In the genomic region with DNA sequence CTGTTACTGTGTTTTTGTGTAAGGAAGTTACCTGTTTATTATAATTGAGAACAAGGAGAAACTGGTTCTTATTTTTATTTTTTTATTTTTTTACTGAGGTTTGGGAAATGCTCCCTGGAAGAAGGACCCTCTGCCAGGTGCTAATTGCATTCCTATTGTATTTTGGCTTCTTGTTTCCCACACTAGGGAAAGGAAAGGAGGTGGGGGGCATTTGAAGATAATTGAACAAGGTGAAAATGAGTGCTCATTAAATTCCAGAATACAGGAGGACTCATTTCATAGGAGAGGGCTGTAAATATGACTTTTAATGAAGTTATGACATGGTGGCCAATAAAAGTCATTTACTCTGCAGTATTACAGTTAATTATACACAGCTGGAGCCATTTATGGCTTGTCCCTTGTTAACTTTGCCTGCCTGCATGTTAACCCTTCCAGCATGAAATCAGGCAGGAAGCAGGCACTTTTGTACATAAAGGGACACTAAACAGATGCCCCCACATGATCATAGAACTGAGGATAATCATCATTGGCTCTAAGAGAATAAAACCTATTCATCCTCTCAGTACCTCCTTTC, we compare ENCODE assay signal across 20 mouse cellular contexts.
DNase-seq lines count a peak whose midpoint lies in the region; ATAC-seq lines count a peak whose summit lies in the region.
"Had no signal": no experiment of that assay in that cellular context is flagged by ENCODE, and none has a peak within 500 bp of the region (broad histone marks: within the 10 kb centered on the region; RNA-seq: fewer than 3 reads in every experiment).

No protein-coding gene starts in this region.

- H3K27ac ChIP-seq in forebrain, embryonic 13.5 days, result no peak overlapping the region
- H3K27ac ChIP-seq in forebrain, embryonic 15.5 days (replicated peaks), result no peak overlapping the region
- no peak overlapping the region for H3K27ac ChIP-seq in neural tube, embryonic 12.5 days
- no peak overlapping the region for H3K27ac ChIP-seq in limb, embryonic 12.5 days
- H3K27ac ChIP-seq: kidney, embryonic 15.5 days; midbrain, embryonic 10.5 days had no signal

- intact Hi-C loops in left cerebral cortex, postnatal 14 days (cut with DNase I), result no loop called here

- H3K4me1 ChIP-seq in forebrain, embryonic 13.5 days, result 0 out of 2 replicates have a peak, but pooled peaks cover 4% of the 10 kb centered on the region
- no peaks in the 10 kb centered on the region for H3K4me1 ChIP-seq in forebrain, embryonic 15.5 days
- no peaks in the 10 kb centered on the region for H3K4me1 ChIP-seq in neural tube, embryonic 12.5 days
- peaks cover 17% of the 10 kb centered on the region for H3K4me1 ChIP-seq in limb, embryonic 12.5 days (replicated peaks)
- H3K4me1 ChIP-seq: heart, embryonic 12.5 days; kidney, embryonic 15.5 days had no signal

- no peak overlapping the region for H3K4me3 ChIP-seq in forebrain, embryonic 13.5 days
- no peak overlapping the region for H3K4me3 ChIP-seq in forebrain, embryonic 15.5 days
- no peak overlapping the region for H3K4me3 ChIP-seq in neural tube, embryonic 12.5 days
- H3K4me3 ChIP-seq in limb, embryonic 12.5 days (replicated peaks), result no peak overlapping the region
- H3K4me3 ChIP-seq: heart, embryonic 12.5 days; kidney, embryonic 15.5 days; midbrain, embryonic 10.5 days had no signal

- H3K27me3 ChIP-seq in forebrain, embryonic 13.5 days, result no peaks in the 10 kb centered on the region
- H3K27me3 ChIP-seq in forebrain, embryonic 15.5 days, result no peaks in the 10 kb centered on the region
- H3K27me3 ChIP-seq in neural tube, embryonic 12.5 days (replicated peaks), result no peaks in the 10 kb centered on the region
- peaks cover 5% of the 10 kb centered on the region; the same call in 1 of the 2 replicates for H3K27me3 ChIP-seq in limb, embryonic 12.5 days
- H3K27me3 ChIP-seq: heart, embryonic 12.5 days; kidney, embryonic 15.5 days had no signal

- H3K9ac ChIP-seq in forebrain, embryonic 13.5 days, result no peak overlapping the region
- H3K9ac ChIP-seq in forebrain, embryonic 15.5 days (replicated peaks), result no peak overlapping the region
- no peak overlapping the region for H3K9ac ChIP-seq in neural tube, embryonic 12.5 days
- H3K9ac ChIP-seq in limb, embryonic 12.5 days (replicated peaks), result no peak overlapping the region
- H3K9ac ChIP-seq: heart, embryonic 12.5 days; kidney, embryonic 15.5 days had no signal

- no peaks in the 10 kb centered on the region for H3K9me3 ChIP-seq in forebrain, embryonic 13.5 days (replicated peaks)
- H3K9me3 ChIP-seq in forebrain, embryonic 15.5 days, result no peaks in the 10 kb centered on the region
- no peaks in the 10 kb centered on the region for H3K9me3 ChIP-seq in neural tube, embryonic 12.5 days
- no peaks in the 10 kb centered on the region for H3K9me3 ChIP-seq in limb, embryonic 12.5 days
- H3K9me3 ChIP-seq: heart, embryonic 12.5 days; kidney, embryonic 15.5 days; midbrain, embryonic 10.5 days had no signal

- DNase-seq in neural tube, embryonic 10.5 days (ENCODE audit: extremely low spot score, low spot score), result no peak
- DNase-seq in adrenal gland, adult 18-20 months (ENCODE audit: low spot score in 2 of 2), result no peak
- no peak for DNase-seq in left cerebral cortex, postnatal 14 days (ENCODE audit: low spot score in 2 of 2)
- DNase-seq: adrenal gland, adult 8-10 months; cerebellum, adult 8-10 months; gastrocnemius, postnatal 25 days; heart, adult 18-20 months; heart, postnatal 10 days; kidney, adult 11 months; kidney, postnatal 36 days; layer of hippocampus, postnatal 36 days; lung, postnatal 10 days had no signal

- no peak overlapping the region for H3K4me2 ChIP-seq in forebrain, embryonic 13.5 days
- H3K4me2 ChIP-seq in forebrain, embryonic 15.5 days (replicated peaks), result no peak overlapping the region
- no peak overlapping the region for H3K4me2 ChIP-seq in neural tube, embryonic 12.5 days (replicated peaks)
- H3K4me2 ChIP-seq in limb, embryonic 12.5 days, result no peak overlapping the region
- H3K4me2 ChIP-seq: heart, embryonic 12.5 days; kidney, embryonic 15.5 days had no signal

- peak; percentile 19; the same call in 1 of the 2 replicates for ATAC-seq in forebrain, embryonic 13.5 days
- ATAC-seq in forebrain, embryonic 15.5 days (replicated peaks), result no peak
- peak; percentile 74 for ATAC-seq in neural tube, embryonic 12.5 days (ENCODE audit: low FRiP score, low read depth)
- peak; percentile 59; the same call in 1 of the 2 replicates for ATAC-seq in limb, embryonic 12.5 days (ENCODE audit: insufficient number of reproducible peaks, insufficient read depth, low FRiP score, low TSS enrichment, low read depth)
- ATAC-seq: midbrain, embryonic 16.5 days had no signal

- H3K36me3 ChIP-seq in forebrain, embryonic 13.5 days (ENCODE audit: poor library complexity, severe bottlenecking), result no peaks in the 10 kb centered on the region
- H3K36me3 ChIP-seq in forebrain, embryonic 15.5 days, result no peaks in the 10 kb centered on the region
- H3K36me3 ChIP-seq in neural tube, embryonic 12.5 days, result no peaks in the 10 kb centered on the region
- no peaks in the 10 kb centered on the region for H3K36me3 ChIP-seq in limb, embryonic 12.5 days
- H3K36me3 ChIP-seq: heart, embryonic 12.5 days; kidney, embryonic 15.5 days; midbrain, embryonic 10.5 days had no signal
